Mouse (Mus musculus) mature B cell (primary cell): Measurements from ENCODE around the gene Gps2.
"Not testable (repeated sequence)": the region's sequence is repeated elsewhere in the genome, so short reads cannot be mapped to it uniquely, and the experiment has no call there.

Experiments
- in situ Hi-C: fragments of 300-500 bp; cut with MboI; formaldehyde crosslinking; loops from 2 replicates; pipeline ENCODE4 v1.14.3; 2019

Gps2 gene

GRCm38 (mm10) chr11:69936714-69937347, 23.1 kb downstream of the Gps2 start:
- in situ Hi-C loops: no loop called here

GRCm38 (mm10) chr11:69937385-69937784, 23.7 kb downstream of the Gps2 start:
- in situ Hi-C loops: no loop called here

- in situ Hi-C loops: no loop called here
Measured at GRCm38 (mm10) chr11:69937834-69938233, 24.1 kb downstream of the Gps2 start.

- in situ Hi-C loops: no loop called here
Measured at GRCm38 (mm10) chr11:69938401-69938979, 24.8 kb downstream of the Gps2 start.

- in situ Hi-C loops: no loop called here
Measured at GRCm38 (mm10) chr11:69939181-69939580, 25.5 kb downstream of the Gps2 start.

- in situ Hi-C loops: no loop called here
Measured at GRCm38 (mm10) chr11:69939731-69940130, 26.0 kb downstream of the Gps2 start.

GRCm38 (mm10) chr11:69940962-69941361, 27.3 kb downstream of the Gps2 start:
- in situ Hi-C loops: no loop called here

GRCm38 (mm10) chr11:69945216-69945615, 31.5 kb downstream of the Gps2 start:
- in situ Hi-C loops: no loop called here

- in situ Hi-C loops: no loop called here
Measured at GRCm38 (mm10) chr11:69945997-69946891, 32.6 kb downstream of the Gps2 start.

GRCm38 (mm10) chr11:69947337-69948065, 33.8 kb downstream of the Gps2 start:
- in situ Hi-C loops: no loop called here

GRCm38 (mm10) chr11:69948066-69948762, 34.5 kb downstream of the Gps2 start, which contains the start of gene Slc2a4:
Gene Slc2a4, minus strand, starts transcription at chr11:69948188.
- in situ Hi-C loops: no loop called here

GRCm38 (mm10) chr11:69948763-69949150, 35.1 kb downstream of the Gps2 start:
- in situ Hi-C loops: no loop called here

GRCm38 (mm10) chr11:69950807-69951459, 37.2 kb downstream of the Gps2 start:
- in situ Hi-C loops: no loop called here

GRCm38 (mm10) chr11:69952274-69952673, 38.6 kb downstream of the Gps2 start:
- in situ Hi-C loops: no loop called here

GRCm38 (mm10) chr11:69953267-69953915, 39.7 kb downstream of the Gps2 start:
- in situ Hi-C loops: no loop called here

GRCm38 (mm10) chr11:69955618-69956017, 41.9 kb downstream of the Gps2 start:
- in situ Hi-C loops: not testable (repeated sequence)

- in situ Hi-C loops: no loop called here
Measured at GRCm38 (mm10) chr11:69956218-69956617, 42.5 kb downstream of the Gps2 start.

- in situ Hi-C loops: no loop called here
Measured at GRCm38 (mm10) chr11:69960616-69961015, 46.9 kb downstream of the Gps2 start.

- in situ Hi-C loops: no loop called here
Measured at GRCm38 (mm10) chr11:69961841-69962240, 48.2 kb downstream of the Gps2 start.

GRCm38 (mm10) chr11:69964650-69965270, 51.1 kb downstream of the Gps2 start, which contains the start of gene Cldn7:
Gene Cldn7, plus strand, starts transcription at chr11:69964779.
- in situ Hi-C loops: no loop called here
